Mouse (Mus musculus) c-Kit-positive CD71-positive TER-119-negative erythroid progenitor cells, embryonic 14.5 days (primary cell): ENCODE measurements around the gene Mthfsd.

Experiments used
- DNase-seq: peaks from one replicate; pipeline ENCODE4 v3.0.0-alpha.2; 2013; ENCODE audit warnings: low read depth

Gene Mthfsd

GRCm38 (mm10) chr8:121088871-121089630 is 19.1 kb downstream of the Mthfsd start:
- DNase-seq = no peak

- no peak for DNase-seq
Measured at GRCm38 (mm10) chr8:121088281-121088680, 19.9 kb downstream of the Mthfsd start.

DNA sequence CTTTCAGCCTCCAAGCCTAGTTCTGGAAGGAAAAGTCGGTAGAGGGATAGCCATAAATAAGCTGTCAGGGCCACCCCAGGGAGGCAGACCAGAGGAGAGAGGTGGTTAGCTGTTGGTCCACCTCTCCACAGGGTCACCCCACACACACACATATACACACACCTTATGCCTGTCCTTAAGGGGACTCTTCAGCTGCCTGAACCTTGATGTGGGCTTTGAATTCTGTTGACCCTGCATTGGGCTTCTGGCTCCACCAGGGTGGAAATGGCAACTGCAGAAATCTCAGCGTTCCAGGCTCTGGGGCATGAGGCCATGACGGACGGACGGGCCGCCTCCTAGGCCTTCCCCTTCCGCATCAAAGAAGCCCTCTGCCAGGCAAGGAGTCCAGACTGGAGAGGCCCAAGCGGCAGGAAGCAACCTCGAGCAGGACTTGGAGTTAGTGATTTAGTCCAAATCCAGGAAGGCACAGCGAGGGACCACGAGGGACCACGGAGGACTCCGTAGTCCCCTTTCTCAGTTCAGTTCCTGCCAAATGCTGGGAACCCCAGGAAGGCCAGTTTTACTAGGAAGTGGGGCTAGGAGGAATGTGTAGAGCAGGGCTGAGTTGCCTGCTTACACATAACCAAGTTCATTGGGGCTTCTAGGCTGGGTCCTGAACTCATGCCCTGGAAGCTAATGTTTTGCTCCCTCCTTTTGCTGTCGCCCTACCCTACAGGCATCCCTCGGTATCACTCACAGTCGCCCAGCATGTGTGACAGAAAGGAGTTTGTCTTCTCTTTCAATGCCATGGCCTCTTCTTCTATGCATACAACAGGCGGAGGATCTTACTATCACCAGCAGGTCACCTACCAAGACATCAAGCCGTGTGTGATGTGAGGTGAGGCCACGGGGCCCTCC is 21.9 kb downstream of the Mthfsd start:
- DNase-seq = no peak

DNA sequence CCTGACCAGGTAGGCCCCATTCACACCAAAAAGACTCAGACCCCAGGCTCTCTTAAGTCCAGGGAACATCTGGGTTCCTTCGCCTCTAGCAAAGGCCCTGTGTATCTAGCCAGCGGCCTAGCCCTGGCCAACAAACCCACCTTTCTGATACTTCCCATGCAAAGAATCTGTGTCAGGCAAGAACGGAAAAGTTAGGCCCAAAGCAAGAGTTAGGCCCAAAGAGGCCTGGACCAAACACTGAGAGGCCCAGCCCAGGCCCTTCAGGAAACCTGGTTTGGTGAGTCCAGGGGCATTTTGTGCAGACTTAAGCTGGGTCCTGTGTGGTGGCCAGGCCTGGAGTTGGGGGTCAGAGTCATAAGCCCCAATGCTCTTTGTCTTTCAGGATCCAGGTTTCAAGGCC is 22.6 kb downstream of the Mthfsd start:
- DNase-seq = no peak

GRCm38 (mm10) chr8:121085011-121085410 is 23.2 kb downstream of the Mthfsd start:
- DNase-seq = no peak

- DNase-seq = no peak
Measured at GRCm38 (mm10) chr8:121084210-121084951, 23.8 kb downstream of the Mthfsd start, which contains the start of gene Foxf1. TSS of gene Foxf1 (plus strand) at chr8:121084386.

DNA sequence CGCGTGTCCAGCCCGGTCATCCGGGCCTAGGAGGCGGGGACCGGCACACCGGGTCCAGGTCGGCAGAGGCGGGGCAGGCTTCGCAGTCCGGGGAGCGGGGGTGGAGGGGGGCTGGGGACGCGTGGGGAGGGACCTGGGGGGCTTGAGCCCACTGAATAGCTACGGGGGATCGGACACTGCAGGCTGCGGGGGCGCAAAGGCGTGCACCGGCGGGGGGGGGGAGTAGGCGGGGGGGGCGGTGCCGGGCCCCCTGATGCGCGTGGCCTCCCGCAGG is 24.3 kb downstream of the Mthfsd start:
- no peak for DNase-seq

DNA sequence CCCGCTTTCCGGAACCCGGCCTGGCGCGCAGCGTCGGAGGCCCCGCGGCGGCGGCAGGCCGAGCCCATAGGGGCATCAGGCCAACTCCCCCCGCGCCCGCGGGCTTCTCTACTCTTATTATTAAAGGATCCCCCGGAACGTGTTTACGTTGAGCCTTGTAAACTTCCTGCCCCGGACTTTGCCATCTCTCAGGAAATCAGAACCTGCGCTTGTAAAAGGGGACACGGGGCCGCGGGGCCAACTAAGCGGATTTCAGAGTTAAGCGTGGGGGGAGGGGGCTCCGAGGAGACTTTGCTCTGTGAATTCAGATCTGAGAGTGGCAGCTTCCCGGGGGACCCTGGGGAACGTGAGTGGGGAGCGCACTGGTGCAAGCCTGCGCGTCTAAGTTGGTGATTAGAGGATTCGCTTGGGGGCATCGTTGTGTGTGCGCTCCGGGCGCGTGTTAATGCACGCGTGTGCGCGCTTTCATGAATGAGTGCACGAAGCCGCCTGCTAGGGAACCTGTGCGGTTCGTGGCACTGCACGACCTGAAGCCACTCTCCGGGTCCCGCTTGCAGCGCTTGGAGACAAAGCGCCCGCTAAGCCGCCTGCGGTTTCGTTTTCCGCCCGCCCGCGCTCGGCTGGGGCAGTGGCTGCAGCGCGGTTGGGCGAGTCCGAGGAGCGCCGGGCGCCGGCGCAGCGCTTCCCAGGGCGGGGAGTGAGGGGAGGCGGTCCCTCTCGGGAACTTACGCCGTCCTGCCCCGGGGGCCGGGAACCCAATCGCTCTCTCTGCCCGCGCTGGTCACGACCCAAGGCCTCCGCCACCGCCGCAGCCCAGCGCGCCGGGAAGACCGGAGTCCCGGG is 24.9 kb downstream of the Mthfsd start:
- no peak for DNase-seq

GRCm38 (mm10) chr8:121082218-121083092 is 25.7 kb downstream of the Mthfsd start:
- no peak for DNase-seq

GRCm38 (mm10) chr8:121081398-121081797 is 26.8 kb downstream of the Mthfsd start:
- DNase-seq = no peak

DNA sequence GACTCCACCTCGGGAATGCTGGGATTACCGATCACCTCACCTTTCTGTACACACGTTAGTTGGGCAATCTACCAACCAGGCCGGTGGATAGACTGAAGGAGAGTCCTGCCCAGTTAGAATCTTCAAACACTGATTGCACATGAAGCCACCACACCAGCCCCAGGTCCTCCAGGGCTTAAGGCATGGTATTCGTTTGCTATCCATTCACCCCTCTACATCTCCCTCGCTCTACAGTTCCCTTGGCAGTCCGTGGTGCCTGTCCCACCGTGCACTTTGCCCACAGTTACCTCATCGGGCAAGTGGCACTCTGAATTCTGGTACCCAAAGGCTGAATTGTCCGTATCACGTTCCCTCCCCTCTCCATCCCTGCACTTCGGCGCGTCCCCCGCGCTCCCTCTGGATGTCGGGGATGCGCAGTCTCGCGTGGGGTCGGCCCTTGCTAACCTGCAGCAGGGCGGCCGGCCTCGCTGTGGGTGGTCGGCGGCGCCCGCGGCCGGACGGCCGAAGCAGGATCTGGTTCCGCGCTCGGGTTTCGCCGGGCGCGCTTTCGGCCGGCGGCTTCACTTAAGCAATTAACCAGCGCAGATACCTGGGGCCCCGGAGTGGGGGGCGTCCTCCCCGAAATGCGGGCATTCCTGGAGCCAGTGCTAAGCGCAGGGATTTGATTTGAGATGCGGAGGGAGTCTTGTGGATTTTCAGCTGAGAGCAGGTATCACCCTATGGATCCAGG is 27.7 kb downstream of the Mthfsd start:
- DNase-seq = no peak

GRCm38 (mm10) chr8:121079944-121080343 is 28.2 kb downstream of the Mthfsd start:
- DNase-seq = no peak

- no peak for DNase-seq
Measured at GRCm38 (mm10) chr8:121079201-121079600, 29.0 kb downstream of the Mthfsd start.

DNA sequence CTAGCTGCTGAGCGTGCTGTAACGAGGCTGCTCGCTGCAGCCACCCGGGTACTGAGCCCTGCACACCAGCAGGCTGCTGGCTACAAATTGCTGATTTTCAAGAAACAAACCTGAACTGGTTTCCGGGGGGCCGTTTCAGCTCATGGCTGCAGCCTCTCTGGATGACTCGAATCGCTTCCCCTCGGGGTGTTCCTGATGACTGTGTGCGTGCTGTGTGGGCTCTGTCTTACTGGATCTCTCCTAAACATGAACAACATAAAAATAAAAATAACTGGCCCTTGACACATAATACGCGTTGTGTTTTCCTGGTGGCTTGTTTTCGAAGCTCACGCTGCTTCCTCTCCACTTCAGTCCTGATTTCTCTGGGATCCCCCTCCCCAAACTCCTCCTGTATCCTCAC is 29.5 kb downstream of the Mthfsd start:
- no peak for DNase-seq

DNA sequence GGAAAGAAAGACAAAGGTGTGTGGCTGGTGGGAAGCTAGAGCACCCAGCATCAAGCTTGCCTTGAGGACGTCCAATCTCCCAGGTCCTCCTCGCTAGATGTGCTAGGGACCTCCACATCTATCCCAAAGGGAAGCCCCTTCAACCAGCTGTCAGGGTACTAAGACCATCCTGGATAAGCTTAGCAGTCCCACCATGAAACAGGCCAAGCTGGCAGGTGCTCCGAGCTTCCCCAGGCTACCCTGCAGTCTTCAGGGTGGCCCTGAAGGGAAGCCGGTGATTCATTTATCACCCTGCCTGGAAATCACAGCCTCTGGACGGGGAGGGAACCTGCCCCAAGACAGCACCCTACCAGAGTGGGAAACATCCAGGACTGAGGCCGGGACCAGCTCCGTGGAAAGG is 31.6 kb downstream of the Mthfsd start:
- DNase-seq = no peak

- DNase-seq = no peak
Measured at GRCm38 (mm10) chr8:121075936-121076335, 32.3 kb downstream of the Mthfsd start.

DNA sequence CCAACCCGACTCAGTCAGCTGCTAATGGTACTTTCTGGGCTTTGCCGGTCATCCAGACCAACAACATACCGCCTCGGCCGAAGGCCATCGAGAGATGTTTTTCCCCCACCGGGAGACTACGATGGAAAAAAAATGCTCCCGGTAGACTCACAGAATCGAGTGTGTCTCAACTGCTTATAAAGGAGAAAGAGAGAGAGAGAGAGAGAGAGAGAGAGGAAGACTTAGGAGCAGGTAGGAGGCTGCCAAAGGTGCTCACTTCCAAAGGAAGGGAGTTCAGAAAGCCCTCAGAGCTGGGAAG is 33.4 kb downstream of the Mthfsd start:
- no peak for DNase-seq

- no peak for DNase-seq
Measured at GRCm38 (mm10) chr8:121074108-121074847, 33.9 kb downstream of the Mthfsd start.
